Mouse (Mus musculus) kidney, adult 2 months (tissue): ENCODE data around the gene Bach1.

Experiments used
- CTCF ChIP-seq: fragments of 200-500 bp; conservative IDR thresholded peaks from 2 replicates; pipeline ENCODE4 v1.5.1; 2011; ENCODE audit warnings: low read depth, mild to moderate bottlenecking, control low read depth, low read length, moderate library complexity, mixed read lengths; ENCODE audit not compliant: insufficient read depth, insufficient read length
- POLR2A ChIP-seq: fragments of 200-500 bp; IDR thresholded peaks from one replicate; pipeline ENCODE4 v1.6.1; 2011; ENCODE audit warnings: low read depth, low read length, control low read depth

GRCm38 (mm10) chr16:87727918-87728317 lies 29.2 kb downstream of the Bach1 start:
- TF ChIP-seq CTCF (no peak), POLR2A (no peak)
